38 mouse cellular contexts compared by ENCODE assay signal in the genomic region with DNA sequence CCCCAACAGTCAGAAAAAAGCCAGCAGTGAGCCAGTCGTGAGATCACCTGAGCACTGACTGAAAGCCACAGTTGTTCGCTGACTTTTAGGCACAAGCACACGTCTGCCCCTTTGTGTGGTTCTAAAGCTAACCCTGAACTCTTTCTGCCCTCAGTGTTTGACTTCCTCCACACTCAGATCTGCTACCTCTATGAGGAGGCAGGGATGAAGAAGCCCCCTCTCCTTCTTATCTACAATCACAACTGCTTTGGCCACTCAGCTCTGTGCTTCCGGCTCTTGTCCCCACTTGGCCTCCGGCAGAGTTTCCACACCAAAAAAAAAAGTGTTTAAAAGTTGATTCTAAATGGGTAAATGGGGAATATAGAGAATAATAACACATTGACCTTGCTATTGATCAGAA. TPM values are rescaled to one million over a fixed set of nuclear protein-coding genes. Genes with fewer than 3 reads are reported as not detected.
A peak's percentile ranks its signal among the peaks of the same experiment; 100 is the strongest.
DNase-seq lines count a peak whose midpoint lies in the region; ATAC-seq and TF ChIP-seq lines count a peak whose summit lies in the region.
"Had no signal": no experiment of that assay in that cellular context is flagged by ENCODE, and none has a peak within 500 bp of the region (broad histone marks: within the 10 kb centered on the region; RNA-seq: fewer than 3 reads in every experiment).

No protein-coding gene starts in this region.

- H3K9me3 ChIP-seq in heart, postnatal 0 days (replicated peaks; ENCODE audit: control insufficient read depth, low read length): no peaks in the 10 kb centered on the region
- H3K9me3 ChIP-seq: embryonic facial prominence, embryonic 10.5 days; embryonic facial prominence, embryonic 15.5 days; forebrain, embryonic 12.5 days; limb, embryonic 12.5 days; liver, embryonic 15.5 days; midbrain, embryonic 12.5 days; neural tube, embryonic 12.5 days had no signal

- no peak for ATAC-seq in heart, postnatal 0 days (ENCODE audit: insufficient read depth, low read depth)
- peak; percentile 50 for ATAC-seq in granulocyte monocyte progenitor cell, adult 5-6 weeks (replicated peaks; ENCODE audit: poor library complexity, severe bottlenecking)
- ATAC-seq: CD4-positive, CD25-positive, alpha-beta regulatory T cell, adult 4 months; forebrain, postnatal 0 days; hindbrain, embryonic 16.5 days had no signal

- no peak for TF ChIP-seq EP300 in heart, adult 2 months (IDR thresholded peaks at IDR 0.05; ENCODE audit: insufficient read depth, low read depth, low read length)
- TF ChIP-seq EP300 in heart, postnatal 0 days (IDR thresholded peaks at IDR 0.05; ENCODE audit: low read depth): no peak

- no peak overlapping the region for H3K9ac ChIP-seq in heart, adult 2 months (ENCODE audit: low read depth, low read length)
- H3K9ac ChIP-seq in heart, postnatal 0 days (replicated peaks; ENCODE audit: low read depth, low read length): no peak overlapping the region
- H3K9ac ChIP-seq: embryonic facial prominence, embryonic 15.5 days; forebrain, embryonic 12.5 days; forebrain, postnatal 0 days; limb, embryonic 12.5 days; liver, embryonic 15.5 days; midbrain, embryonic 12.5 days; neural tube, embryonic 12.5 days had no signal

- peaks cover 24% of the 10 kb centered on the region for H3K36me3 ChIP-seq in heart, adult 2 months (ENCODE audit: control insufficient read depth, insufficient read depth, low read length)
- peaks cover 65% of the 10 kb centered on the region for H3K36me3 ChIP-seq in heart, postnatal 0 days (replicated peaks; ENCODE audit: control insufficient read depth, insufficient read depth, low read length)
- H3K36me3 ChIP-seq: forebrain, embryonic 12.5 days; liver, embryonic 15.5 days; midbrain, embryonic 12.5 days; neural tube, embryonic 12.5 days had no signal

- no peak for DNase-seq in heart, adult 2 months
- DNase-seq in heart, adult 9 months (ENCODE audit: low spot score in 2 of 2): no peak
- no peak for DNase-seq in heart, postnatal 0 days (ENCODE audit: low spot score)
- no peak for DNase-seq in heart, adult 18-20 months
- DNase-seq in 416B (ENCODE audit: low read depth): peak; percentile 91
- no peak for DNase-seq in testis, postnatal 14 days (ENCODE audit: low spot score)
- DNase-seq: adrenal gland, postnatal 25 days; cerebellum, adult 18-20 months; cerebellum, postnatal 10 days; forebrain, postnatal 0 days; gastrocnemius, postnatal 10 days; kidney, adult 2 months; kidney, postnatal 36 days; right cerebral cortex, postnatal 4 days; thymus, adult 2 months; thymus, postnatal 36 days had no signal

- 49% methylated on average over 5 of the region's 5 CpGs for WGBS in heart, adult 2 months
- 42% methylated on average over 5 of the region's 5 CpGs for WGBS in heart, postnatal 0 days

- no peak for TF ChIP-seq POLR2A in heart, adult 2 months (IDR thresholded peaks at IDR 0.05; ENCODE audit: insufficient read depth, low read depth, low read length)

- intact Hi-C loops in heart, adult 2 months (cut with DNase I): loop anchor here (2.0 to 5.0 kb wide), 3 partner anchors 29 to 191 kb away; no protein-coding TSS in a partner anchor

- H3K4me1 ChIP-seq in heart, adult 2 months (ENCODE audit: control insufficient read depth, insufficient read depth, low read length): peaks cover 13% of the 10 kb centered on the region
- peaks cover 13% of the 10 kb centered on the region; the same call in 1 of the 2 replicates for H3K4me1 ChIP-seq in heart, postnatal 0 days (ENCODE audit: control insufficient read depth, insufficient read depth)
- H3K4me1 ChIP-seq: embryonic facial prominence, embryonic 10.5 days; forebrain, embryonic 12.5 days; liver, embryonic 15.5 days; megakaryocyte, embryonic 14.5 days; midbrain, embryonic 12.5 days; neural tube, embryonic 12.5 days had no signal

- H3K79me2 ChIP-seq in heart, adult 2 months (replicated peaks; ENCODE audit: control insufficient read depth, insufficient read depth, low read length): no peaks in the 10 kb centered on the region

- TF ChIP-seq CTCF in heart, adult 2 months (IDR thresholded peaks at IDR 0.05): no peak
- TF ChIP-seq CTCF in heart, postnatal 0 days (IDR thresholded peaks at IDR 0.05; ENCODE audit: low read depth): no peak

- no peaks in the 10 kb centered on the region for H3K27me3 ChIP-seq in heart, adult 2 months (ENCODE audit: control insufficient read depth, insufficient read depth, low read length)
- no peaks in the 10 kb centered on the region for H3K27me3 ChIP-seq in heart, postnatal 0 days (ENCODE audit: control insufficient read depth, insufficient read depth, low read length)
- H3K27me3 ChIP-seq: embryonic facial prominence, embryonic 15.5 days; forebrain, embryonic 12.5 days; limb, embryonic 12.5 days; liver, embryonic 15.5 days; megakaryocyte, embryonic 14.5 days; neural tube, embryonic 12.5 days had no signal

- H3K4me2 ChIP-seq in heart, postnatal 0 days (ENCODE audit: low read depth, low read length): no peak overlapping the region
- H3K4me2 ChIP-seq: embryonic facial prominence, embryonic 15.5 days; forebrain, embryonic 12.5 days; limb, embryonic 12.5 days; liver, embryonic 15.5 days; midbrain, embryonic 12.5 days; neural tube, embryonic 12.5 days had no signal

- no peak overlapping the region for H3K4me3 ChIP-seq in heart, adult 2 months
- no peak overlapping the region for H3K4me3 ChIP-seq in heart, postnatal 0 days (ENCODE audit: low read depth, low read length)
- H3K4me3 ChIP-seq: embryonic facial prominence, embryonic 10.5 days; embryonic facial prominence, embryonic 15.5 days; forebrain, embryonic 12.5 days; layer of hippocampus, adult 2 months; left cerebral cortex, adult 2 months; limb, embryonic 12.5 days; liver, embryonic 15.5 days; megakaryocyte, embryonic 14.5 days; midbrain, embryonic 12.5 days; myocyte; neural tube, embryonic 12.5 days had no signal

- peak overlapping the region; percentile 68; the same call in 1 of the 2 replicates for H3K27ac ChIP-seq in heart, adult 2 months
- peak overlapping the region; percentile 61; the same call in 1 of the 2 replicates for H3K27ac ChIP-seq in heart, postnatal 0 days (ENCODE audit: low read depth)
- H3K27ac ChIP-seq: embryonic facial prominence, embryonic 10.5 days; embryonic facial prominence, embryonic 15.5 days; forebrain, embryonic 12.5 days; layer of hippocampus, adult 2 months; left cerebral cortex, adult 2 months; limb, embryonic 12.5 days; liver, embryonic 15.5 days; midbrain, embryonic 12.5 days; neural tube, embryonic 12.5 days; stomach, postnatal 0 days had no signal

RNA-seq across cellular contexts. Expression of gene Gm15737, which starts 7.0 kb away (rescaled TPM):
- total RNA-seq in heart, adult 2 months (2021): under 1 TPM; 0.36 to 0.52 TPM
- 0.12 and 0.56 TPM in 2 replicates for polyA plus RNA-seq in heart, adult 2 months (2012; rRNA removed)
- total RNA-seq in heart, postnatal 0 days (2014; rRNA removed; ENCODE audit: low replicate concordance): 0.15 and 0.35 TPM in 2 replicates
- 0.26 TPM in 2 replicates for polyA plus RNA-seq in heart, postnatal 0 days (2015; fragmentation: Nextera tagmentation; extraction: Ambion mirVana)
- total RNA-seq in heart, adult 18-20 months (2021): under 1 TPM; 0.10 to 0.28 TPM
- total RNA-seq in granulocyte monocyte progenitor cell, adult 5-6 weeks (2014; fragmentation: Nextera tagmentation): not detected in 2 replicates
- not detected in 2 replicates for total RNA-seq in granulocyte monocyte progenitor cell, adult 5-6 weeks (2017)
- total RNA-seq: adrenal gland, postnatal 25 days; forebrain, postnatal 0 days; layer of hippocampus, adult 2 months; layer of hippocampus, postnatal 14 days; left cerebral cortex, adult 2 months; left cerebral cortex, postnatal 25 days; liver, adult 2 months; midbrain, postnatal 0 days had no signal
- polyA plus RNA-seq: CD4-positive, CD25-positive, alpha-beta regulatory T cell, adult 4 months; cortical plate, adult 2 months; embryonic facial prominence, embryonic 10.5 days; forebrain, embryonic 12.5 days; forebrain, postnatal 0 days; hindbrain, embryonic 11.5 days; hindbrain, embryonic 16.5 days; kidney, adult 2 months; liver, adult 2 months; liver, embryonic 15.5 days; midbrain, embryonic 12.5 days; midbrain, postnatal 0 days; myocyte; neural tube, embryonic 12.5 days; spleen, adult 2 months; thymus, adult 2 months had no signal

RNA-seq across cellular contexts. Expression of gene A730049H05Rik, which starts 59.8 kb away (rescaled TPM):
- under 1 TPM in 1 of 2 experiments, not detected in 1; 0.30 TPM for total RNA-seq in heart, adult 2 months (2021)
- 0.06 TPM in 1 of 2 replicates, not detected in the other for polyA plus RNA-seq in heart, adult 2 months (2012; rRNA removed)
- 0.46 TPM in 2 replicates for total RNA-seq in heart, postnatal 0 days (2014; rRNA removed; ENCODE audit: low replicate concordance)
- polyA plus RNA-seq in heart, postnatal 0 days (2015; fragmentation: Nextera tagmentation; extraction: Ambion mirVana): 1.3 and 1.7 TPM in 2 replicates
- total RNA-seq in heart, adult 18-20 months (2021): not detected
- not detected in 2 replicates for total RNA-seq in granulocyte monocyte progenitor cell, adult 5-6 weeks (2014; fragmentation: Nextera tagmentation)
- total RNA-seq in granulocyte monocyte progenitor cell, adult 5-6 weeks (2017): not detected in 2 replicates
- total RNA-seq: liver, adult 2 months had no signal
- polyA plus RNA-seq: CD4-positive, CD25-positive, alpha-beta regulatory T cell, adult 4 months; liver, adult 2 months; liver, embryonic 15.5 days; neural tube, embryonic 12.5 days had no signal
